Mouse (Mus musculus): Measurements from ENCODE around the gene Syne1.

DNA sequence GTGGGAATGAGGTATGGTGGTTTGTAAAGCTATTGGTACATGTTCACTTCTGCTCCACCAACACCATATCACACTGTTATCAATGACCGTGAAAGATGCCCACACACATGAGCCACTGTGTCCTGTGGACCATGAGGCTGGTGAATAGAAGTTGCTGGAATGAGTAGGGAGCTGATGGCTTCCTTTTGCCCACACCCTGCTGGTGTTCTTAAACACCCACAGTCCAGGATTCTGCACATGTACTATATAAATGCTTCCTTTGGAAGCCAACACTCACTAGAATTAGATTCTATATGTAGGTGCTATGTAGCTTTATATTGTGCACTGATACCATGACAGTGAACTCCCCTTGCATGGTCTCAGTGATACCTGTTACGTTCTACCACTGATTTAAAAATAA is 574.7 kb downstream of the Syne1 start:
- TF ChIP-seq CTCF (IDR thresholded peaks at IDR 0.05; ENCODE audit: low read depth) (no peak), EP300 (IDR thresholded peaks at IDR 0.05; ENCODE audit: low read depth) (no peak)

All from heart, postnatal 0 days (tissue).